Mouse (Mus musculus): Measurements from ENCODE around the gene Tmem253.

DNA sequence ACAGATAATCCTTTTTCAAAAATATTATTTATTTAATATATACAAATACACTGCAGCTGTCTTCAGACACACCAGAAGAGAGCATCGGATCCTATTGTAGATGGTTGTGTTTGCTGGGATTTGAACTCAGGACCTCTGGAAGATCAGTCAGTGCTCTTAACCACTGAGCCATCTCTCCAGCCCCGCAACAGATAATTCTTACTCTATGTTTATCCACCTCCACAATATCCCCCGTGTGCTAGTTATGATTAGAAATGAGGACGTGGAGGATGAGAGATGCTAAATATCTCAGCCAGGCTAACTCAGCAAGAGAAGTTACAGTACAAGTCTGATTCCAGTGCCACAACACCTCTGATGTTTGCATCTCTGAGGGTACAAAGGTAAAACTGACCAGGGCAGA, 21.0 kb upstream of the Tmem253 start:
- TF ChIP-seq CTCF (IDR thresholded peaks at IDR 0.05; ENCODE audit: low read depth, low read length), result no peak
- TF ChIP-seq TAL1 (conservative IDR thresholded peaks at IDR 0.05; ENCODE audit: low read depth, low read length), result no peak
